Mouse (Mus musculus) midbrain, embryonic 16.5 days (tissue): Measurements from ENCODE around the gene Supt20. TPM values are rescaled to one million over a fixed set of nuclear protein-coding genes. Genes with fewer than 3 reads are reported as not detected.

Experiments used
- ATAC-seq: fragments of 200-750 bp; cut with Nextera tagmentation; 2 replicates; pipeline ENCODE4 v1.8.0; 2017; ENCODE audit warnings: moderate TSS enrichment
- H3K27ac ChIP-seq: fragments of 300-500 bp; sonication (generic); 2 replicates; pipeline ENCODE4 v1.5.1; 2014; ENCODE audit warnings: mild to moderate bottlenecking, low read length, mixed read lengths
- H3K27me3 ChIP-seq: fragments of 300-500 bp; sonication (generic); 2 replicates; pipeline ENCODE4 v1.6.1; 2014; ENCODE audit warnings: low read depth, low read length, mixed read lengths; ENCODE audit not compliant: control insufficient read depth, insufficient read depth
- H3K36me3 ChIP-seq: fragments of 300-500 bp; sonication (generic); 2 replicates; pipeline ENCODE4 v1.6.1; 2014; ENCODE audit warnings: mild to moderate bottlenecking, low read length, moderate library complexity, mixed read lengths; ENCODE audit not compliant: control insufficient read depth, insufficient read depth
- H3K4me1 ChIP-seq: fragments of 300-500 bp; sonication (generic); 2 replicates; pipeline ENCODE4 v1.6.1; 2014; ENCODE audit warnings: mild to moderate bottlenecking, low read length, mixed read lengths; ENCODE audit not compliant: control insufficient read depth, insufficient read depth
- H3K4me2 ChIP-seq: fragments of 300-500 bp; sonication (generic); 2 replicates; pipeline ENCODE4 v1.6.1; 2014; ENCODE audit warnings: mild to moderate bottlenecking, low read length, mixed read lengths
- H3K4me3 ChIP-seq: fragments of 300-500 bp; sonication (generic); 2 replicates; pipeline ENCODE4 v1.5.1; 2014; ENCODE audit warnings: low read depth, mild to moderate bottlenecking, low read length, moderate library complexity, mixed read lengths
- H3K9ac ChIP-seq: fragments of 300-500 bp; sonication (generic); 2 replicates; pipeline ENCODE4 v1.6.1; 2014; ENCODE audit warnings: low read depth, low read length, mixed read lengths
- H3K9me3 ChIP-seq: fragments of 300-500 bp; sonication (generic); replicated peaks from 2 replicates; pipeline ENCODE4 v1.6.1; 2014; ENCODE audit warnings: mild to moderate bottlenecking, low read length, mixed read lengths; ENCODE audit not compliant: control insufficient read depth, poor library complexity, severe bottlenecking
- WGBS: fragments of 180-500 bp; shearing (Covaris S2); extraction: QIAGEN DNeasy Blood & Tissue Kit; methylation state at CpG from one replicate; pipeline ENCODE4 v1.1.7; 2014; 5-methylcytosine and 5-hydroxymethylcytosine counted together
- polyA plus RNA-seq: library from polyadenylated mRNA; unstranded; fragments of >200 nt; fragmentation: Nextera tagmentation; extraction: Ambion mirVana; gene quantifications from 2 replicates; pipeline ENCODE4 v1.2.1, GENCODE M21; 2015

Supt20 gene
- polyA plus RNA-seq, 1 experiment from 2014 or later = 89.9 TPM

DNA sequence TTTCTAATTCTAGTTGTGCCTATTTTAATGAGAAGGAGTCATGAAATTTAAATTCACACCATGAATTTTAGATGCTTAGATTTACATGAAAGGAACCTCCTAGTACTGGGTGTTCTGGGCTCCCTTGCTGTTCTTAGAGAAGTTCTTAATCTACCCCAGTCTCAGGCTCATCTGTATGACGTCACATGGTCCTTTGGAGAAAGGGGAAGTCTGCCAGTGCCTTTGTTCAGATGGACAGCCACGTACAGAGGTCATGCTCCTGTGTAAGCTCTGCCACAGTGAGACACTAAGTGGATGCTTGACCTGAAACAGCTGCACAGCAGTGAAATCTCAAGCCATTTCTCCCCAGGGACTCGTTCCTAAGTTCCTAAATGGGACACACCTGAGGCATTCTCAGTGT, 26.3 kb downstream of the Supt20 start:
- H3K36me3 ChIP-seq = peaks cover 24% of the 10 kb centered on the region
- H3K9ac ChIP-seq = no peak overlapping the region
- H3K4me3 ChIP-seq = no peak overlapping the region
- no peak for ATAC-seq
- H3K27me3 ChIP-seq = no peaks in the 10 kb centered on the region
- no peaks in the 10 kb centered on the region for H3K9me3 ChIP-seq
- 50% methylated on average over 3 of the region's 3 CpGs for WGBS
- no peak overlapping the region for H3K4me2 ChIP-seq
- H3K4me1 ChIP-seq = no peaks in the 10 kb centered on the region
- no peak overlapping the region for H3K27ac ChIP-seq

DNA sequence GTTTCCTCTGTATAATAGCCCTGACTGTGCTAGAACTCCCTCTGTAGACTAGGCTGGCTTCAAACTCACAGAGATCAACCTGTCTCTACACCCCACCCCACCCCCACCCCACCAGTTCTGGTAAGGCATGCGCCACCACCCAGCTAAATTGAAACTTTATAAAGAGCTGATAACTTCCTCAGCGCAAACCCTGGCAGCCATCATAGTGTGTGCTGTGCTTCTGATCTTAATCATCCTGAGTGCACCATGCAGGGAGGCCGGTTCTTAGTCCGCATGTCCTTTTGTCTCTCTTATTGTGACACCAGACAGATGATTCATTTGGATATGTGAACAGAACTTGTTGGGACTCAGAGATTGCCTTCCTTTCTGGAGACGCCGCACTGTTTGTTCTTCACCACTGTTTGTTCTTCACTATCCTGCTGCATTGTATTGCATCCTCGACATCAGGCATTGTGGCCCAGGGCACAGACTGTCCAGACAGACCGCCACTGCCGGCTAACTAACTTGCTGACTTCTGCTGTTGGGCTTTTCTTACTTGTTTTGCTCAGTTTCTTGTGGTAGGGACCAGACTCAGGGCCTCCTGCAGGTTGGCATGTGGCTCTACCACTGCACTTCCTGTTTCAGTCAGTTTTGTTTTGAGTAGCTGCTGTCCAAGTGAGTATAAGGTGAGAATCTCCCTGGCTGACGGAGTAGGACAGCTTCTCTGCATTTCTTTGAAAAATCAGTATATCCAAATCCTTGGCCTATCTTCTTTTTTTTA, 31.3 kb downstream of the Supt20 start:
- Histone ChIP-seq H3K36me3 (peaks cover 14% of the 10 kb centered on the region), H3K4me3 (no peak overlapping the region)
- no peak for ATAC-seq

GRCm38 (mm10) chr3:54725344-54725743, 32.7 kb downstream of the Supt20 start:
- no peak overlapping the region for H3K9ac ChIP-seq
- H3K36me3 ChIP-seq = peaks cover 25% of the 10 kb centered on the region
- ATAC-seq = no peak
- H3K27ac ChIP-seq = no peak overlapping the region
- H3K9me3 ChIP-seq = no peaks in the 10 kb centered on the region
- WGBS = 82% methylated on average over 2 of the region's 2 CpGs
- H3K4me3 ChIP-seq = no peak overlapping the region
- H3K27me3 ChIP-seq = no peaks in the 10 kb centered on the region
- H3K4me2 ChIP-seq = no peak overlapping the region
- no peaks in the 10 kb centered on the region for H3K4me1 ChIP-seq

More for the DNA sequence above, 31.3 kb downstream of the Supt20 start:
- Histone ChIP-seq H3K4me1 (no peaks in the 10 kb centered on the region), H3K27me3 (no peaks in the 10 kb centered on the region), H3K27ac (no peak overlapping the region), H3K9ac (no peak overlapping the region), H3K9me3 (no peaks in the 10 kb centered on the region), H3K4me2 (no peak overlapping the region)
- 88% methylated on average over 10 of the region's 10 CpGs for WGBS

GRCm38 (mm10) chr3:54727588-54727987, 35.0 kb downstream of the Supt20 start:
- H3K4me2 ChIP-seq = no peak overlapping the region
- H3K4me3 ChIP-seq = no peak overlapping the region
- H3K27ac ChIP-seq = no peak overlapping the region
- no peaks in the 10 kb centered on the region for H3K4me1 ChIP-seq
- H3K27me3 ChIP-seq = no peaks in the 10 kb centered on the region
- H3K9me3 ChIP-seq = no peaks in the 10 kb centered on the region
- 95% methylated on average over 2 of the region's 2 CpGs for WGBS
- H3K9ac ChIP-seq = no peak overlapping the region
- no peak for ATAC-seq
- H3K36me3 ChIP-seq = peaks cover 23% of the 10 kb centered on the region

DNA sequence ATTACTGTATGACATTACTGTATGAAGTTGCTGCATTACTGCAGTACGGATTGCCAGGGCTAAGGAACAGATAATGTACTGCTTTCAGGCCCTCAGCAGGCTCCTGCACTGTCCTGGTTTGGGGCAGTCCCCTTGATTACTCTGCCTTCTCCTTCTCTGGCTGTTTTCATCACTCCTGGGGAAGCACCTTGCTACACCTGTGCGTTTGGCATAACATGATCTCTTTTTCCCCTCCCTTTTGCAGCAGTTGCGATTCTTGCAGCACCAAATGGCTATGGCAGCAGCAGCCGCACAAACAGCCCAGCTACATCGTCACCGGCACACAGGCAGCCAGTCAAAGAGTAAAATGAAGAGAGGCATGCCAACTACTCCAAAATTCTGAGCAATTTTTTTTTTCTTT, 35.5 kb downstream of the Supt20 start:
- WGBS = 99% methylated on average over 6 of the region's 6 CpGs
- H3K4me1 ChIP-seq = no peaks in the 10 kb centered on the region
- H3K4me2 ChIP-seq = no peak overlapping the region
- H3K9me3 ChIP-seq = no peaks in the 10 kb centered on the region
- peaks cover 25% of the 10 kb centered on the region for H3K36me3 ChIP-seq
- H3K9ac ChIP-seq = no peak overlapping the region
- H3K4me3 ChIP-seq = no peak overlapping the region
- no peaks in the 10 kb centered on the region for H3K27me3 ChIP-seq
- H3K27ac ChIP-seq = no peak overlapping the region
- ATAC-seq = no peak

- Histone ChIP-seq H3K9ac (no peak overlapping the region), H3K9me3 (no peaks in the 10 kb centered on the region), H3K4me3 (no peak overlapping the region), H3K27ac (no peak overlapping the region), H3K4me1 (peaks cover 13% of the 10 kb centered on the region), H3K4me2 (no peak overlapping the region), H3K27me3 (no peaks in the 10 kb centered on the region), H3K36me3 (peaks cover 25% of the 10 kb centered on the region)
- ATAC-seq = no peak
- 90% methylated on average over 8 of the region's 8 CpGs for WGBS
These were observed 39.1 kb downstream of the Supt20 start for GRCm38 (mm10) chr3:54731626-54732150.

GRCm38 (mm10) chr3:54732371-54732770, 39.8 kb downstream of the Supt20 start:
- no peak for ATAC-seq
- Histone ChIP-seq H3K27ac (no peak overlapping the region), H3K4me2 (no peak overlapping the region), H3K9ac (no peak overlapping the region), H3K36me3 (peaks cover 21% of the 10 kb centered on the region), H3K4me3 (no peak overlapping the region), H3K9me3 (no peaks in the 10 kb centered on the region), H3K4me1 (peaks cover 13% of the 10 kb centered on the region), H3K27me3 (no peaks in the 10 kb centered on the region)
- 95% methylated on average over 4 of the region's 4 CpGs for WGBS

DNA sequence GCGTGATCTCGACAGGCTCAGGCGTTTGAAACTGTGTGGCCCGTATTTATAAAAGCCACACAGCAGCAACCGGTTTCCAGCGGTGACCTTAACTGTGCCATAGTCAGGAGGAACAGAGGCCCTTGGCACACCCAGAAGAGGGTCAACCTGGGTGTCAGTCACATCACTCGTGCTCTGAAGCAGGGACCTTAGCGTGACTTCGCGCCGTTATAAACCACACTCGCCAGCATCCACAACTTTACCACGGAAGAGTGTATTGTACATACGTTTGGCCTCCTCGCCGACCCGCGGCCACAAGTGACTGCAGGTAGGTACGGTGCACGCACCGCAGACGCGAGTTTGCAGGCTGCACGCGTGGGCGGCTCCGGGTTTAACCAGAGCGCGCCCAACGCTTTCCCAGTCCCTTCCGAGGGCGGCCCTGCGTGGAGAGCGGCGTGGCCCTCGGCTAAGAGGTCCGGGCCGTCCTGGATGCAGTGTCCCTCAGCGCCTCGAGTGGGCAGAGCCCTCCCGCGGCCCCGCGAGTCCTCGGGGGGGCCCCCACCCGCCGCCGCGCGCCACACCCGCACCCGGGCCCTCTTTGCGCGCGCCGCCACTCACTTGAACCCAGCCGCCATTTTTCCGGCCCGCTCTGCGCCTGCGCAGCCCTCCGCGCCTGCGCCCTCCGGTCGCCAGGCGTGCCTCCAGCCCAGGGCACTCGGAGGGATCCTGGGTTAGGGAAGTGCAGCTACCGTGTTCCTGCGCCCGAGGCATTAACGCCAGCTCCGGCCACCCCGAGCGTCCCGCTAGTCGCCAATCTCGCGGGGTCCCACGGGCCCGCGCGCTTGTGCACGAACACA, 42.0 kb downstream of the Supt20 start:
- Histone ChIP-seq H3K4me1 (peaks cover 13% of the 10 kb centered on the region), H3K9ac (peak overlapping the region; percentile 99), H3K4me3 (peak overlapping the region; percentile 89), H3K36me3 (peaks cover 12% of the 10 kb centered on the region), H3K9me3 (no peaks in the 10 kb centered on the region), H3K27ac (peak overlapping the region; percentile 98), H3K27me3 (no peaks in the 10 kb centered on the region), H3K4me2 (peak overlapping the region; percentile 90)
- ATAC-seq = peak; percentile 96
- under 1% methylated on average over 84 of the region's 84 CpGs for WGBS
